Mouse (Mus musculus) liver, embryonic 14.5 days (tissue): ENCODE data around the gene Gnaq.

Experiments used
- CTCF ChIP-seq: IDR thresholded peaks from 2 replicates; pipeline ENCODE4 v1.5.1; 2016; ENCODE audit warnings: antibody characterized with exemption, low read depth, control low read depth
- EP300 ChIP-seq: IDR thresholded peaks from 2 replicates; pipeline ENCODE4 v1.6.1; 2016; ENCODE audit warnings: antibody characterized with exemption, low read depth

DNA sequence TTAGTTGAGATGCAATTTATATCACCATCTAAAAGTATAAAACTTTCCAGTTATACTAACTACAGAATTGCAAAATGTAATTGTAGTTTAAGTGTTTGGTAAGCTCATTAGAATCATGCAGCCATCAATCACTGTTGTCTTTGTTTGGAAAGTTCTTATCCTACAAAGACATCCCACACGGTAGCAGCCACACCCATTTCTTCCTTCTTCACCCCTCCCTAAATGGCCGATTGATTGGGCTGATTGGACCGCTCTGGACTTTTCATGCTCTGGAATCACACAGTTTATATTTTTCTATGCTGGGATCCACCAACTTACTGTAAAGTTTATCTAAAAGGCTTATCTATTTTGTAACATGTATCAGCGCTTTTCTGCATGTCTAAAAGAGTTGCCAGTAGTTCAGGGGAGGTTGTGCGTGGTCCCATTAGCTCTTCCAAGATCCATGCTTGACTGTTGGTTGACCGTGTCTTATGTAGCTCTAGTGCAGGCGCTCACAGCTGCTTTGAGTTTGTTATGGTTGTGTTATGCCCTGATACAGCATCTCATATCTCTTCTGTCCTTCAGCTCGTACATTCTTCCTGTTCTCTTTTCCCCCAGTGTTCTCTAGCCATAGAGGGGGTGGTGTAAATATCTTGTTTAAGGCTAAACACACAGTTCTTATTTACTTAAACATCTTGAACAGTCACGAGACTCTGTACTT is 56.6 kb downstream of the Gnaq start:
- TF ChIP-seq CTCF (no peak), EP300 (no peak)
